Mouse (Mus musculus) erythroblast, embryonic 14.5 days (primary cell): ENCODE measurements around the gene Akap13.

Experiments used
- GATA1 ChIP-seq: IDR thresholded peaks from 2 replicates; pipeline ENCODE4 v1.6.1; 2012; ENCODE audit warnings: low read length, inconsistent platforms, mixed read lengths
- TAL1 ChIP-seq: IDR thresholded peaks from 3 replicates; pipeline ENCODE4 v1.6.1; 2012; ENCODE audit warnings: low read length, inconsistent platforms, mixed read lengths

DNA sequence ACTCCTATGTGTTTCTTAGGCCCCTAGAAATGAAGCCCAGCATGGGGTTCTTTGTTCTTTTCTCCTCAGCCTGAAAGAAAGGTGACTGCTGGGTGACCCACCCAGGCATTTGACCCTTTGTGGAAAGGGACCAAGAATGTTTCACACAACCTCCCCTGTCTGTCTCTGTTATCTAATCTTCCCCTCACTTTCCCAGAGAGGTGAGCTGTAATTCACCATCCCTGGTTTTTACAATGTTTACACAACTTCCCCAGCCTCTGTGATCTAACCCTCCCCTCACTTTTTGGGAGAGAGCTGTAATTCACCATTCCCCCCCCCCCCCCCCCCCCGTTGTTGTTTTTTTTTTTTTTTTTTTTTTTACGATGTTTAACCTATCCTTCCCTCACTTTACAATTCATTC is 331.5 kb downstream of the Akap13 start:
- no peak for TF ChIP-seq GATA1
- no peak for TF ChIP-seq TAL1
